Mouse (Mus musculus) heart, adult 9 months (tissue): ENCODE data around the gene Crtc3.

Experiments
- DNase-seq, 2 experiments: peaks; one replicate each; pipeline ENCODE4 v3.0.0; 2022; ENCODE audit warnings: low spot score in 2 of 2

The Crtc3 gene

DNA sequence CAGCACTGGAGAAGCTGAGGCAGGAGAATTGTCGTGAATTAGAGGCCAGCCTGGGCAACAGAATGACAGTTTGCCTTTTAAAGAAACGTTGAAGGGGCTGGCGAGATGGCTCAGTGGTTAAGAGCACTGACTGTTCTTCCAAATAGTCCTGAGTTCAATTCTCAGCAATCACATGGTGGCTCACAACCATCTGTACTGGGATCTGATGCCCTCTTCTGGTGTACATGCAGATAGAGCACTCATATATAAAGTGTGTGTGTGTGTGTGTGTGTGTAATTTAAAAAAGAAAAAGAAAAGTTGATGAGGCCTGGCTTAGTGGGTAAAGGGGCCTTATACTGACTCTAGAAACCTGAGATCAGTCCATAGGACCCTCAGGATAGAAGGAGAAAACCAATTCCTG, 133.5 kb downstream of the Crtc3 start:
- DNase-seq, result no peak

DNA sequence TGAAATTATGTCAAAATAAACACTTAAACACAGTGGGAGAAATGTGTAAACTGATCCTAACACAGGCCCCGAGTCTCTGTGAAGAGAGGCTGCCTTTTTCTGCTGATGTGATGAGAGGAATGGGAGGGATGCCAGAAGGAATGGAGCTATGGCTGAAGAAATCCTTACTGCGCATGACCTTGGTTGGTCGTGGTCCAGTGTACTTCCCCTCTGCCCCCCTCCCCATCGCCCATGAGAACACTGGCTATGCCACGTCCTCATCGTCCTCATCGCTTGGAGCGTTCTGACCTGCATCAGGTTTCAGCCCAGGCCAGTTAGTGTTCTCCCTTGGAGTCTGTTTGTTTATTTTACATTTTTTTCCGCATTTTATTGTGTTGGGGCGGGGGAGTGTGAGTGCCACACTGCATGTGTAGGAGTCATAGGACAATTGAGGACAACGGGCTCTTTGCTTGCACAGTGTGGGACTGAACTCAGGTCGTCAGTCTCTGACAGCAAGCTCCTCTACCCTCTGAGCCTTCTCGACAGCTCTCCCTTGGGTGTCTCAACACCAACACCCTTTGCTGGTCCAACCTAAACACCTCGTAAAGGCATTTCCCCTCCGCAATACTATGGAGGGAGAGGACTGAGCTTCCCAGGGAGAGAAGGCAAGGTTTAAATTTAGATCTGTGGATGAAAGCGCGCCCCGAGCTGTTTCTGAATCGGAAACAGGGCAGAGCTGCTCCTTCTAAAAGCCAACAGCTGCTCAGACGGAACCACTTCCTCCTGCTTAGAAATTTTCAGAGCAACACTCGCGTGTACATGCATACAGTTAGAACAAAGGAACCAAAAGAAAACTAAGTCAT, 134.3 kb downstream of the Crtc3 start:
- peak in 1 of 2 experiments; percentile 38 for DNase-seq

DNA sequence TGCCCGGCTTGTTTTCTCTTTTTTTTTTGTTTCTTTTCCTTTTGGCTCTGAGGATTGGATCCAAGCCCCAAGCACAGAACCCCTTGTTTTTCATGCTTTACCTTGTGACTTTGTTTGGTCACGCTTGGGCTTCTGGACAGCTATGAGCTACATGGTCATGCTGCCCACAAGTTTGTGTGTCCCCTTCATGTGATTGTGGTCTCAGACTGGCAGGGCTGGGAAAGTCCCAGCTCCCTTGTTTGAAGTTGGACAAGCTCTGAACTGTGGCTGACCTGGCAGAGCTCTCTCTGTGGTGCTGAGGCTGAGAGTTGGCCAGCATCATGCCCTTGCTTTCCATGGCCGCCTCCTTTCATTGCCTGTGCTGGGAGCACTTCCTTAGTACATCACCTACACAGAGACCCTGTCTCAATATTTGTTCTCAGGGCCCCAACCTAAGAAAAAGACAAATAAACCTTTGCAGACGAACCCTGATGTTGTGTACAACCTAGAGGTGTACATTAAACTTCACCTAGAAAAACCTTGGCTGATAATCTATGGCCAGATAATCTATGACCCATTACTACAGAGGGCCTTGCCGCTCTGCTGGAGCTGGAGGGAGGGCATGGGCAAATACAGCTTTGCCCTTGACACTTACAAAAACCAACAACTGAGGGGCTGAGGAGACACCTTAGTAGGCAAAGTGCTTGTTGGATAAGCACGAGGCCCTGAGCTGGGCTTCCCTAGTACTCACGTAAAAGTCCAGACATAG, 140.0 kb downstream of the Crtc3 start:
- no peak for DNase-seq

DNA sequence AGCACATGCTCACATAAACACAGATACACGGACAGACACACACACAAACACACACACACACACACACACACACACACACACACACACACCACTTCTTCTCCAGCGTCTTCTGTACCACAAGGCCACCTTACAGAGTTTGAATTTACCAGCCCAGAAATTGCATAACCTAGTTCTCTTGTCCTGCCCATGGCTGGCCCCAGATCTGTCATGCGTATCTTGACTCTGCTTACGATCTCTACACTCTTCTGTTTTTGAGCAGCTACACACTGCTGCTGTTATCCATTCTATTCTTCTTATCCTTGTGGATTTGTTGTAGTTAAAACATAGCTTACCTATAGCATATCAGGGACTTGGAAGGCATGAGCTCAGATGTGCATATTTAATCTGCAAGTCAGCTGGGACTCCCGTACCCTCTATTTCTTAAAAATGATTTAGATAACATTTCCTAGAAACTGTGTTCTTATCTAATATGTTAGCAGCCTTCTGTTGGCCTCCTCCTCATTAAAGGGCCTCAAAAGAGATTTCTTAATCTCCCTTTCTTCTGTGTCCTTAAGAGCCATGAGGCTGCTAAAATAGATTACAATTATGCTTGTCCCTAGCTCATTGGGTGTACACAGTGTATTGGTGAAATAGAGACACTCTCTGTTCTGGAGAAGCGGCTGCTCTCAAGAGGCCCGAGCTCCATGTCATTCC, 146.4 kb downstream of the Crtc3 start:
- DNase-seq, result no peak

DNA sequence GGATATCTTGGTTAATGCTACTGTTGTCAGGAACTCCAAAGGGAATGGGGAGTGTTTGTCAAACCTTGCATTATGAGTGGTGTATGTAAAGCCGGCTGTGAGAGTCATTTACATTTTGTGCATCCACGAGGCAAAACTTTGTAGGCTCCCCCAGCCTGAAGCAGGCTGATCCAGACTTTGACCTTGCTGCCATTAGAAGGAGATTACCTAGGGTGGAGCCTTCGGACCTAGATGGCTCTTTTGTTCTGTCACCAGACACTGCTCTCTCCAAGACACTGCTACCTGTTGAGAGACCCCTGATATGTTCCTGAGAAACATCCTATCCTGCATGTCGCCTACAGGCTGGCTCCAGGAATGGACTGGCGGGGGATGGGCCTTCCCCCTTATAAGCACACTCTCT, 149.1 kb downstream of the Crtc3 start:
- DNase-seq, result no peak
